Mouse (Mus musculus): ENCODE measurements around the gene Cct3.

- TF ChIP-seq POLR2A (IDR thresholded peaks at IDR 0.05; ENCODE audit: extremely low read depth, insufficient read depth, low read length) = no peak
- no peak for TF ChIP-seq CTCF (IDR thresholded peaks at IDR 0.05; ENCODE audit: extremely low read depth, insufficient read depth, low read length)
Observed at GRCm38 (mm10) chr3:88268991-88269390, 27.9 kb upstream of the Cct3 start.
